Mouse (Mus musculus): ENCODE results near the gene Mid1.

GRCm38 (mm10) chrX:169969337-169969736 is 284.3 kb downstream of the Mid1 start:
- TF ChIP-seq CTCF (IDR thresholded peaks at IDR 0.05) = no peak
- no peak for TF ChIP-seq EP300 (IDR thresholded peaks at IDR 0.05)
